Mouse (Mus musculus): ENCODE measurements at regions not wholly inside any gene's neighbourhood (a gene's known extent, or its start where the extent isn't known, plus 50 kb on each side); places are given as distances from the start of the nearest gene placed in this dataset.

DNA sequence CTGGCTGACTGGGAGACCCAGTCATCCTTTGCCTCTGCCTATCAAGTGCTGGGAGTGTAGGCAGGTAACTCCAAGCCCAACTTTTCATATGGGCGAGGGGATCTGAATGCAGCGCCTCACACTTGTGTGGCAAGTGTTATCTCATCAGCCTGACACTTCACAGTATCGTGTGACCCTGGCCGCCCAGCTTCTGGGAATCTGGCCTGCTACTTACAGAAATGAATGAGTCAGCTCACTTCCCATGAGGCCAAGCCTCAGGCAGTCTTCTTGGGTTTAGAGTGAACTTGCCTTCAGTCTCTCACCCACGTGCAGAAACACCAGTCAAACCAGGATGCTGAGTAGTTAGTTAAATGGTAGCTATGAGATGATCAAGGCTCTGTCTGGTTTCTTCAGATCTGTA lies 156.5 kb downstream of the En1 start:
- ATAC-seq (ENCODE audit: poor library complexity, severe bottlenecking) = no peak

DNA sequence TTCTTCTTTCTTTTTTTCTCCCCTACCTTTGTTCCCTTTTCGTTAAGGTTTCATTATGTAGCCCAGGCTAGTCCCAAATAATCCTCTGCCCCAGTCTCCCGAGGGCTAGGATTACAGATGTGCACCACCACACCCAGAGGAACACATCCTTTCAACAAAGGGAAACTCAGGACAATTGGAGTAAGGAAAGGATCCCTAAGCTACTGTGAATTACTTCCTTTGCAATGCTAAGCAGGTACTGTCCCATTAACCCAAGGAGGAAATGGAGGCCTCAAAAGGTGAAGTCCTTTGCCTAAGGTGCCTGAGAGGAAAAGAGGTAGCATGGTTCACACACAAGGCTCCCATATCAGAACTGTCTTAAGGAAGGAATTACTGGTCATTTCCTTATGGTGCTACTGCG lies 157.2 kb downstream of the En1 start:
- ATAC-seq (ENCODE audit: poor library complexity, severe bottlenecking) = no peak

DNA sequence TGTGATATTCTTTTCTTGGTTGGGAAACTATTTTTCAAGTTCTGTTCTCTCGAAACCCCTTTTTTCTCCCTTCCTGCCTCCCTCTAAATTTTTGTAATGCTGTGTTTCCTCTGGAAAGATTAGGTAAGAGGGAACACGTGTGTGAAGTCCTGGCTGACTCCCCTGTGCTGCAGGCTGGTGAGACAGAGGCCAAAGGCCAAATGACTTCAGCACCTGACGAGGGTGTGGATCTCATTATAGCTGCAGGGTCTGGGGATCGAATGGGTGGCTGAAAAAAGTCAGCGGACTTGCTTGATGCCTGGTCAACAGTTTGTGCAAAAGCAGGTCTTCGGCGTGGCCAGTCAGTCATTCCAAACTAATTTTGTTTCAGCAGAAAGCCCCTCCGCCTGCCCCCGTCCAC lies 159.1 kb downstream of the En1 start:
- no peak for ATAC-seq (ENCODE audit: poor library complexity, severe bottlenecking)

GRCm38 (mm10) chr1:120762498-120762897 lies 160.3 kb downstream of the En1 start:
- ATAC-seq (ENCODE audit: poor library complexity, severe bottlenecking) = no peak

GRCm38 (mm10) chr1:120762921-120763595 lies 160.8 kb downstream of the En1 start:
- no peak for ATAC-seq (ENCODE audit: poor library complexity, severe bottlenecking)

DNA sequence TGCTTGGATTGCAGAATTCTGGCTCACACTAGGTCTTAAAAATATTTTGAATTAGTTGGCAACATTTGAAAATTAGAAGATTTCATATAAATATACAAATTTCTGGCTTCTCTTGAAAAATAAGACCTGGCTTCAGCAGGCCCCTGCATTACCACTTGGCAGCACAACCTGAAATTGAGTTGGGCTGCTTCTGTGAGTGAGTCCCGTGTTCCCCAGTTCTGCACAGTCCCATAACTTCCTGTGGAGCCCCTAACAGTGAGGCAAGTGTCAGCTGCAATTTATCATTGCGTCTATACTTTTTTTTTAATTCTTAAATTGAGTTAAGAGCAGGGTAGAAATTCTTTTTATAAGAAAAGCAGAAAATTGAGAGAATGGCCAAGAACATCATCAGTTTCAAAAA lies 164.8 kb downstream of the En1 start:
- no peak for ATAC-seq (ENCODE audit: poor library complexity, severe bottlenecking)

DNA sequence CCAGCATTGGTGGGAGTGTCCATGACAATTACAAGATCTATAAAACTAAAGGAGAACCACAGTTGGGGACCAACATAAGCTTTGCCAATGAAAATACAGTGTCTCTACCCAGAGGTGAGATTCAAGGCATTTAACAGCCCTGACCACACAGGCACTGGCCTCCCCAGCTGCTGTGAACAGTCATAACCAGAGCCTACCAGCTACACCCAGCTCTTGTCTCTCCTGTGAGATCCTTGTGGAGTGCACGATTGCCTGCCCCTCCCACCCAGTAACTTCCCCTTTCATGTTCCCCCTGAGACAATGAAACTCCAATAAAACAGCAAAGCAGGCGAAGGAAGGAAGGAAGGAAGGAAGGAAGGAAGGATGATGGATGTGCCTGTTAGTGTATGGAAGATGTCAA lies 169.1 kb downstream of the En1 start:
- ATAC-seq (ENCODE audit: poor library complexity, severe bottlenecking) = no peak

GRCm38 (mm10) chr1:120776906-120777305 lies 174.7 kb downstream of the En1 start:
- no peak for ATAC-seq (ENCODE audit: poor library complexity, severe bottlenecking)

DNA sequence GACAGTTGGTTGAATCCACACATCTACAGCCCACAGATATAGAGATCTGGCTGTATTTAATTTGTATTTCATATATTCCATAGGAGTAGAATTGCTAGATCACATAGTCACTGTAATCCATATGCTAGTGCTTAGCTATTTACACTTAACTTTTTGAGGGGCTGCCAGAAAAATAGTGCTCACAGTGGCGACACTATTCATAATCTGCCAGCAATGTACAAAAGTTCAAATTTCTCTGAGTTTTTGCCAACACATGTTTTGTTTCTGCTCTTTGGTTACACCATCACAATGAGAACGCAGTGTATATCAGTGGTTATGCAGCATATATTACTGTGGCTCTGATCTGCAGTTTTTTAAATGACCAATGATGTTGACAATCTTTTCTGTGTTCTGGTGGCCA lies 175.2 kb downstream of the En1 start:
- no peak for ATAC-seq (ENCODE audit: poor library complexity, severe bottlenecking)

DNA sequence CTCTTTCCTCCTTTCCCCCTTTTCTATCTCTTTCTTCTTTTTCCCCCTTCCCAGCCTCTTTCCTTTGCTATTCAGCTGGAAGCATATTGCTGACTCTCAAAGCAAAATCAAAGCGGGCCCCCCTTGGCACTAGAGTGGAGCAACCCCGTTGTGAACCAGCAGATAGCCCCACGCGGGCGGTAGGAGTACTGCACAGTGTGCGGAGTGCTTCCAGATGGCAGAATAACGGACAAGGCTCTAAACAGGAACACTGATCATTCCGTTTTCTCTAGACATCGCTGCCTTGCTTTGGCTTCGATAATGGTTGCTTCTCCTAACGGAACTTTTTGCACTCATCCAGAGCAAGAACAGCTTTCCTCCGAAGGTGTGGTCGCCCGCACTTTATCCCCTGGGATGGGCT lies 193.0 kb downstream of the En1 start:
- no peak for ATAC-seq (ENCODE audit: poor library complexity, severe bottlenecking)

- no peak for ATAC-seq (ENCODE audit: poor library complexity, severe bottlenecking)
Observed at GRCm38 (mm10) chr1:120801248-120801979, 199.2 kb downstream of the En1 start.

GRCm38 (mm10) chr1:120801980-120802364 lies 199.8 kb downstream of the En1 start:
- no peak for ATAC-seq (ENCODE audit: poor library complexity, severe bottlenecking)

DNA sequence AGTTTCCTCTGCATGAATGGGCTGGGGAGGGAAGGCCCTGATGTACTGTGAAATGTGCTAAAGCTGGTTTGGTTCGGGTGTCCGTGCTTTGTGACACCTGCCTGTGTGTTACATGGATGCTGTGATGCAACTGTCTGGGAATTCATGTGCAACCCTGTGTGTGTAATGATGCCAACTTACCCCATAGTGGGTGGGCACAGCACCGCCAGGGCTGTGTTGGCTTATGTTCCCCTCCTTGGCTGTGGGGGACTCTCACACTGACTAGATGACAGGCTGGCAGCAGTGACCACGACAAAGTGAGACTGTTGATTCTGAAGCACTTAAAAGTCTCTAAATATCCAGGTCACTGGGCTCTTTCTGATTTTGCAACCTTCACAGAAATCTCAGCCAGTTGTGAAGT lies 212.2 kb downstream of the En1 start:
- no peak for ATAC-seq (ENCODE audit: poor library complexity, severe bottlenecking)

DNA sequence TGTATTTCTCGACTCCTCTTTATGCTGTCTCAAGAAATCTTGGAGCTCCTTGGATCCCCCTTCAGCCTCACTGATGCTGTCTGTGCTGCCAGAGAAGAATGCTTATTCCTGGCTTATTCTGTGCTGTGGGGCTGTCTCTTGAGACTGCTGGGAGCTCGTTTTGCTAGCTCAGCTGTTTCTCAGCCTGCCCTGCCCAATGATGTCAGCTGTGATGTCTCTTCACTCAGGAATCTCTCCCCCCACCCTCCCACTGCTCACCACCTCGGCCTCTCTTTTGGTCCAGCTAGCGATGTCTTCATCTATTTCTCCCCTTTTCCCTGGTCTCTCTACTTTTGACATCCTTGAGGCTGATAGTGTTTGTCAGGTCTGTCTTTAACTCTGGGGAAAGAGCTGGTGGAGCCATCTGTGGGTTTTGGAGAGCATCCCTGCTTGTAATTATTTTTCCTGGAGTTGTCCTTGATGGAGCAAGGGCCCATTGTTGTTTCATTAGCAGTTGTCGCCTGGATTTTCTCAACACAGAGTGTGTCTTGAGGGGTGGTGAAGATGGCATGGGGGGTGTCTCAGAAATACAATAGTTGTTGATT lies 214.1 kb downstream of the En1 start:
- no peak for ATAC-seq (ENCODE audit: poor library complexity, severe bottlenecking)

DNA sequence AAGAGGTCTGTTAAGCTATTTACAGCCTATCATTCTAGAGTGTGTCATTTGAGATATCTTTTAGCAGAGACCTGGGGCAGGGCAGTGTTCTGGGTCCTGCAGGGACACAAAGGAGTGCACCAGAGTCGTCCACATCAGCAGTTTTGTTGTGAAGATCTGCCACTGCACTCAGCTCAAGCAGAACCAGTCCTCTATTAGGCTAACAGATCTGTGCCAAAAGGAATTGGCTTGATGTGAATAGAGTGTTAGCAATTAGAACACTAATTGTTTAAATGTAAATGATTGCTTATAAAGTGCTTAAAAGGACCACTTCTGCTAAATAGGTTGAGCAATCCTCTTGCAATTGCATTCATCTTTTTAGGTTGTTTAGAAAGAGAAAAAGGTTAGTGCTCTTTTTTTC lies 215.3 kb downstream of the En1 start:
- ATAC-seq (ENCODE audit: poor library complexity, severe bottlenecking) = no peak

- ATAC-seq (ENCODE audit: poor library complexity, severe bottlenecking) = no peak
Observed at GRCm38 (mm10) chr1:120831975-120832374, 229.8 kb downstream of the En1 start.

DNA sequence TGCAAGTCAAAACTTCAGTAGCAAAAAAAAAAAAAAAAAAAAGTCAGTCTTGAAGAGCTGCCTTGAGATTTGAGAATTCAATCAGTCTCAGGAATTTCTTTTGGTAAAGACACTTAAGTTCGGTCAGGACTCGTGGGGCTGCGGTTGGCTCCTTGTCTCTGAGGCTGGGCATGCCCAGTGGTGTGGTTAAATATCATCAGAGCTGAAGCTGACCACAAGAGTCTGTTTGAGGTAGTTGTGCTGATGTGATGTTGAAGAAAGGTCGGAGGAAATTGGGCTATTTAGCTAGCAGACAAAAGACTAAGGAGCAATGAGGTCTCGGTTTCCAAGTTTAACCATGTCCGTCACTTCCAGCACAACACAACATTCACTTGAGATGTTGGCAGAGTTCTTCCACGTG lies 240.4 kb downstream of the En1 start:
- no peak for ATAC-seq (ENCODE audit: poor library complexity, severe bottlenecking)

DNA sequence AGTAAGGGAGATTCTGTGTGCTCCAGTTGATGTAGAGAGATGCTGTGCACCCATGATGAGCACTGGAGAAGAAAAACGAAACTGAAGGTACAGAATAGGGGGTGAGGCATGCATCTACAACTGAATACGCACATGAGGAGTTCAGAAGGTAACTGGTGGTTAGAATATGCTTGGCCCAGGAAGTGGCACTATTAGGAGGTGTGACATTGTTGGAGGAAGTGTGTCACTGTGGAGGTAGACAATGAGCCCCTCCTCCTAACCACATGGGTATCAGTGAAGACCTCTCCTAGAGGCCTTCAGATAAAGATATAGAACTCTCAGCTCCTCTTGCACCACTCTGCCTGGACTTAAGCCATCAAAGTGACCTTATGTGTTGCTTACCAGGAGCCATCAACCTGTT lies 243.9 kb downstream of the En1 start:
- ATAC-seq (ENCODE audit: poor library complexity, severe bottlenecking) = peak; percentile 62

- ATAC-seq (ENCODE audit: poor library complexity, severe bottlenecking) = no peak
Observed at GRCm38 (mm10) chr1:120851860-120852503, 249.8 kb downstream of the En1 start.

DNA sequence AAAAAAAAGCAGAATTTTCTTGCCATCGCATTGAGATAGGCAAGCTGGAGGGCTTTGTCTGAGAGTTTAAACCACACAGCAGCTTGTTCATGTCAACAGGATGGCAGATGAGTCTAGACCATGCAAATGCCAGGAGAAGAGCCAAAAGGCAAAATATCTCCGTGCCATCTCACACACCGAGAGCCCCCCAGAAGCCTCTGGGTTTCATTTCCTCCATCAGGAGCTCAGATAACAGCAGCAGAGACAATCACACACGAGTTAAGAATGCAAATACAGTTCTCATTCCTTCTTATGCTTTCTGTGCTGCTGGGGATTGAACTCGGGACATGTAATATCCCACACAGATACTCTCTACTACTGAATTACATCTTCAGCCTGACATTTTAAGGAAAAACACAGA lies 255.3 kb downstream of the En1 start:
- ATAC-seq (ENCODE audit: poor library complexity, severe bottlenecking) = no peak

DNA sequence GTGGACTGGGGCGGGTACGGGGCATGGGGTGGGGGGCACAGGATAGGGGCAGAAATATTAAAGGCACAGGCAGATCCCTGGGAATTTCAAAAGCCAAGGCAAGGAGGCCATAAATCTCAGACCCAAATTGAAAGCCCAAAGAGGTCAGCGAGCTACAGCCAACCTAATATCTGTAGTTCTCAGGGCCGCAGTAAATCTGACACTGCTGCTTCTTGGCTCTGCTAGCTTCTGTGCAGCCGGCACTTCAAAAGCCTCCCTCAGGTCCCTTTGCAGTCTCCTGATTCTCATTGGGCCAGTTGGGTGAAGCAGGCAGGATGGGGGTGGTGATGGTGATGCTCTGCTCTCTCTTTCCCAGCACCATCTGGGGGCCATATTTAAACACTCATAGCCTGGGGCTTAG lies 257.3 kb downstream of the En1 start:
- ATAC-seq (ENCODE audit: poor library complexity, severe bottlenecking) = no peak

- no peak for ATAC-seq (ENCODE audit: poor library complexity, severe bottlenecking)
Observed at GRCm38 (mm10) chr1:120872554-120872953, 270.3 kb downstream of the En1 start.

Data from megakaryocyte, adult 5-6 weeks (primary cell).